Mouse (Mus musculus): ENCODE measurements around the gene Cpa2.

GRCm38 (mm10) chr6:30547656-30548306 is 6.4 kb downstream of the Cpa2 start:
- TF ChIP-seq CTCF (IDR thresholded peaks at IDR 0.05; ENCODE audit: low read depth, low read length) (no peak), TAL1 (conservative IDR thresholded peaks at IDR 0.05; ENCODE audit: low read depth, low read length) (no peak), GATA1 (IDR thresholded peaks at IDR 0.05; ENCODE audit: borderline replicate concordance, low read length) (no peak), POLR2AphosphoS5 (IDR thresholded peaks at IDR 0.05; ENCODE audit: insufficient replicate concordance, low read depth, low read length) (no peak), GATA2 (IDR thresholded peaks at IDR 0.05; ENCODE audit: borderline replicate concordance, low read depth, low read length) (no peak)
